Mouse (Mus musculus) stomach, embryonic 15.5 days (tissue): ENCODE data around the gene Kmt2b. TPM values are rescaled to one million over a fixed set of nuclear protein-coding genes. Genes with fewer than 3 reads are reported as not detected.

ENCODE experiments used
- ATAC-seq: fragments of 200-750 bp; cut with Nextera tagmentation; 2 replicates; pipeline ENCODE4 v1.8.0; 2017; ENCODE audit warnings: low read depth, moderate number of reproducible peaks, moderate TSS enrichment; ENCODE audit not compliant: insufficient read depth, low FRiP score
- H3K27ac ChIP-seq: fragments of 300-500 bp; sonication (generic); 2 replicates; pipeline ENCODE4 v1.5.1; 2015; ENCODE audit warnings: mild to moderate bottlenecking, inconsistent platforms
- H3K27me3 ChIP-seq: fragments of 300-500 bp; sonication (generic); replicated peaks from 2 replicates; pipeline ENCODE4 v1.6.1; 2015; ENCODE audit warnings: inconsistent platforms
- H3K36me3 ChIP-seq: fragments of 300-500 bp; sonication (generic); 2 replicates; pipeline ENCODE4 v1.6.1; 2015; ENCODE audit warnings: inconsistent platforms
- H3K4me1 ChIP-seq: fragments of 300-500 bp; sonication (generic); 2 replicates; pipeline ENCODE4 v1.6.1; 2015; ENCODE audit warnings: inconsistent platforms
- H3K4me2 ChIP-seq: fragments of 300-500 bp; sonication (generic); 2 replicates; pipeline ENCODE4 v1.6.1; 2015; ENCODE audit warnings: mild to moderate bottlenecking, inconsistent platforms
- H3K4me3 ChIP-seq: fragments of 300-500 bp; sonication (generic); replicated peaks from 2 replicates; pipeline ENCODE4 v1.5.1; 2015; ENCODE audit warnings: inconsistent platforms
- H3K9ac ChIP-seq: fragments of 300-500 bp; sonication (generic); 2 replicates; pipeline ENCODE4 v1.6.1; 2015; ENCODE audit warnings: inconsistent platforms
- H3K9me3 ChIP-seq: fragments of 300-500 bp; sonication (generic); 2 replicates; pipeline ENCODE4 v1.6.1; 2016; ENCODE audit warnings: inconsistent platforms
- WGBS: fragments of 180-500 bp; shearing (Covaris S2); methylation state at CpG from one replicate; pipeline ENCODE4 v1.1.7; 2015; 5-methylcytosine and 5-hydroxymethylcytosine counted together
- polyA plus RNA-seq: library from polyadenylated mRNA; unstranded; fragments of >200 nt; fragmentation: Nextera tagmentation; extraction: Ambion mirVana; gene quantifications from 2 replicates; pipeline ENCODE4 v1.2.1, GENCODE M21; 2015

Kmt2b gene
- polyA plus RNA-seq, 1 experiment from 2014 or later = 8.4 TPM

- 79% methylated on average over 5 of the region's 5 CpGs for WGBS
- ATAC-seq = no peak
- no peak overlapping the region for H3K27ac ChIP-seq
- H3K36me3 ChIP-seq = no peaks in the 10 kb centered on the region
- H3K4me3 ChIP-seq = no peak overlapping the region
- H3K9ac ChIP-seq = no peak overlapping the region
- H3K27me3 ChIP-seq = no peaks in the 10 kb centered on the region
- no peaks in the 10 kb centered on the region for H3K9me3 ChIP-seq
- H3K4me2 ChIP-seq = no peak overlapping the region
- 0 out of 2 replicates have a peak, but pooled peaks cover 11% of the 10 kb centered on the region for H3K4me1 ChIP-seq
These were observed 8.3 kb upstream of the Kmt2b start for GRCm38 (mm10) chr7:30596811-30597210.

- no peak overlapping the region for H3K4me2 ChIP-seq
- H3K4me3 ChIP-seq = no peak overlapping the region
- H3K9ac ChIP-seq = no peak overlapping the region
- H3K36me3 ChIP-seq = no peaks in the 10 kb centered on the region
- no peaks in the 10 kb centered on the region for H3K27me3 ChIP-seq
- no peaks in the 10 kb centered on the region for H3K9me3 ChIP-seq
- 72% methylated on average over 5 of the region's 5 CpGs for WGBS
- H3K27ac ChIP-seq = no peak overlapping the region
- ATAC-seq = no peak
- 0 out of 2 replicates have a peak, but pooled peaks cover 11% of the 10 kb centered on the region for H3K4me1 ChIP-seq
These were observed 7.6 kb upstream of the Kmt2b start for GRCm38 (mm10) chr7:30596093-30596492.

- no peaks in the 10 kb centered on the region for H3K27me3 ChIP-seq
- no peak overlapping the region for H3K27ac ChIP-seq
- 76% methylated on average over 3 of the region's 4 CpGs for WGBS
- no peaks in the 10 kb centered on the region for H3K36me3 ChIP-seq
- H3K4me3 ChIP-seq = no peak overlapping the region
- no peak overlapping the region for H3K4me2 ChIP-seq
- ATAC-seq = no peak
- peaks cover 7% of the 10 kb centered on the region for H3K4me1 ChIP-seq
- H3K9ac ChIP-seq = no peak overlapping the region
- H3K9me3 ChIP-seq = no peaks in the 10 kb centered on the region
These were observed 6.0 kb upstream of the Kmt2b start for GRCm38 (mm10) chr7:30594510-30595024.

GRCm38 (mm10) chr7:30593579-30594509 is 5.3 kb upstream of the Kmt2b start:
- H3K36me3 ChIP-seq = no peaks in the 10 kb centered on the region
- H3K4me1 ChIP-seq = peaks cover 6% of the 10 kb centered on the region
- ATAC-seq = no peak
- no peaks in the 10 kb centered on the region for H3K9me3 ChIP-seq
- H3K4me2 ChIP-seq = no peak overlapping the region
- H3K9ac ChIP-seq = no peak overlapping the region
- 70% methylated on average over 10 of the region's 10 CpGs for WGBS
- H3K27ac ChIP-seq = no peak overlapping the region
- no peaks in the 10 kb centered on the region for H3K27me3 ChIP-seq
- no peak overlapping the region for H3K4me3 ChIP-seq

GRCm38 (mm10) chr7:30592772-30593423 is 4.4 kb upstream of the Kmt2b start:
- Histone ChIP-seq H3K4me1 (peaks cover 6% of the 10 kb centered on the region), H3K9me3 (no peaks in the 10 kb centered on the region)
- WGBS = 42% methylated on average over 5 of the region's 5 CpGs

GRCm38 (mm10) chr7:30591605-30591951 is 3.1 kb upstream of the Kmt2b start:
- Histone ChIP-seq H3K4me1 (peaks cover 16% of the 10 kb centered on the region), H3K9me3 (no peaks in the 10 kb centered on the region), H3K9ac (no peak overlapping the region), H3K27me3 (no peaks in the 10 kb centered on the region), H3K36me3 (peaks cover 5% of the 10 kb centered on the region), H3K4me2 (no peak overlapping the region), H3K27ac (no peak overlapping the region), H3K4me3 (no peak overlapping the region)
- ATAC-seq = no peak
- WGBS = 61% methylated on average over 4 of the region's 4 CpGs

More at GRCm38 (mm10) chr7:30592772-30593423, 4.4 kb upstream of the Kmt2b start:
- no peak overlapping the region for H3K27ac ChIP-seq
- H3K9ac ChIP-seq = no peak overlapping the region
- no peak overlapping the region for H3K4me2 ChIP-seq
- H3K36me3 ChIP-seq = no peaks in the 10 kb centered on the region
- ATAC-seq = no peak
- no peak overlapping the region for H3K4me3 ChIP-seq
- no peaks in the 10 kb centered on the region for H3K27me3 ChIP-seq

- no peak for ATAC-seq
- H3K36me3 ChIP-seq = peaks cover 10% of the 10 kb centered on the region
- H3K4me2 ChIP-seq = no peak overlapping the region; the same call in 1 of the 2 replicates
- 86% methylated on average over 9 of the region's 9 CpGs for WGBS
- H3K27ac ChIP-seq = no peak overlapping the region
- no peaks in the 10 kb centered on the region for H3K27me3 ChIP-seq
- H3K9me3 ChIP-seq = no peaks in the 10 kb centered on the region
- H3K4me1 ChIP-seq = peaks cover 18% of the 10 kb centered on the region
- H3K9ac ChIP-seq = no peak overlapping the region
- H3K4me3 ChIP-seq = no peak overlapping the region
These were observed 2.5 kb upstream of the Kmt2b start for GRCm38 (mm10) chr7:30590927-30591604.

GRCm38 (mm10) chr7:30589435-30590301 is 1.1 kb upstream of the Kmt2b start:
- peaks cover 18% of the 10 kb centered on the region for H3K4me1 ChIP-seq
- H3K27ac ChIP-seq = peak overlapping the region; percentile 95
- H3K36me3 ChIP-seq = peaks cover 24% of the 10 kb centered on the region
- 24% methylated on average over 39 of the region's 40 CpGs for WGBS
- H3K4me2 ChIP-seq = peak overlapping the region; percentile 77
- peak; percentile 57 for ATAC-seq
- no peaks in the 10 kb centered on the region for H3K9me3 ChIP-seq
- no peaks in the 10 kb centered on the region for H3K27me3 ChIP-seq
- H3K9ac ChIP-seq = peak overlapping the region; percentile 26; the same call in 1 of the 2 replicates
- peak overlapping the region; percentile 98 for H3K4me3 ChIP-seq

GRCm38 (mm10) chr7:30587842-30588667 is 471 bp downstream of the Kmt2b start:
- peak overlapping the region; percentile 98 for H3K4me3 ChIP-seq
- ATAC-seq = peak; percentile 13
- H3K9ac ChIP-seq = peak overlapping the region; percentile 98
- H3K36me3 ChIP-seq = peaks cover 39% of the 10 kb centered on the region
- peaks cover 18% of the 10 kb centered on the region for H3K4me1 ChIP-seq
- no peaks in the 10 kb centered on the region for H3K9me3 ChIP-seq
- H3K27me3 ChIP-seq = no peaks in the 10 kb centered on the region
- peak overlapping the region; percentile 95 for H3K27ac ChIP-seq
- under 1% methylated on average over 66 of the region's 67 CpGs for WGBS
- peak overlapping the region; percentile 77 for H3K4me2 ChIP-seq

GRCm38 (mm10) chr7:30586455-30587020 is 2.0 kb downstream of the Kmt2b start:
- H3K9ac ChIP-seq = no peak overlapping the region
- H3K4me1 ChIP-seq = peaks cover 18% of the 10 kb centered on the region
- peak overlapping the region; percentile 98 for H3K4me3 ChIP-seq
- H3K9me3 ChIP-seq = no peaks in the 10 kb centered on the region
- no peak overlapping the region for H3K27ac ChIP-seq
- 0 out of 2 replicates have a peak overlapping the region, but pooled peaks have one; percentile 77 for H3K4me2 ChIP-seq
- peaks cover 54% of the 10 kb centered on the region for H3K36me3 ChIP-seq
- WGBS = 89% methylated on average over 28 of the region's 28 CpGs
- no peaks in the 10 kb centered on the region for H3K27me3 ChIP-seq
- ATAC-seq = no peak
